Mouse (Mus musculus) spleen, postnatal 4 days (tissue): ENCODE data around the gene Abca12.

Experiments
- DNase-seq, 2 experiments: peaks; one replicate each; pipeline ENCODE4 v3.0.0; 2022; ENCODE audit warnings: low spot score in 2 of 2

The Abca12 gene

GRCm38 (mm10) chr1:71338548-71339340 is 76.0 kb downstream of the Abca12 start:
- no peak for DNase-seq

GRCm38 (mm10) chr1:71330349-71330748 is 84.4 kb downstream of the Abca12 start:
- no peak for DNase-seq

- no peak for DNase-seq
These were observed 102.5 kb downstream of the Abca12 start for GRCm38 (mm10) chr1:71312171-71312570.

- DNase-seq, result no peak
These were observed 104.1 kb downstream of the Abca12 start for GRCm38 (mm10) chr1:71310614-71311013.

GRCm38 (mm10) chr1:71307362-71307761 is 107.3 kb downstream of the Abca12 start:
- no peak for DNase-seq

- DNase-seq, result no peak
These were observed 108.5 kb downstream of the Abca12 start for GRCm38 (mm10) chr1:71306196-71306595.

GRCm38 (mm10) chr1:71304588-71304987 is 110.1 kb downstream of the Abca12 start:
- no peak for DNase-seq

GRCm38 (mm10) chr1:71297021-71297420 is 117.7 kb downstream of the Abca12 start:
- no peak for DNase-seq

- DNase-seq, result no peak
These were observed 118.1 kb downstream of the Abca12 start for GRCm38 (mm10) chr1:71296585-71296984.

GRCm38 (mm10) chr1:71291917-71292316 is 122.8 kb downstream of the Abca12 start:
- DNase-seq, result no peak

- peak; percentile 22 to 71 for DNase-seq
These were observed 125.2 kb downstream of the Abca12 start for GRCm38 (mm10) chr1:71289511-71289910.

GRCm38 (mm10) chr1:71276940-71277339 is 137.8 kb downstream of the Abca12 start:
- DNase-seq, result no peak

- no peak for DNase-seq
These were observed 142.2 kb downstream of the Abca12 start for GRCm38 (mm10) chr1:71272550-71272949.

GRCm38 (mm10) chr1:71272077-71272476 is 142.6 kb downstream of the Abca12 start:
- DNase-seq, result no peak

- DNase-seq, result no peak
These were observed 144.6 kb downstream of the Abca12 start for GRCm38 (mm10) chr1:71270083-71270482.

GRCm38 (mm10) chr1:71266630-71267029 is 148.1 kb downstream of the Abca12 start:
- no peak for DNase-seq

- DNase-seq, result no peak
These were observed 151.2 kb downstream of the Abca12 start for GRCm38 (mm10) chr1:71263532-71263931.

GRCm38 (mm10) chr1:71244647-71245046 is 170.1 kb downstream of the Abca12 start:
- DNase-seq, result no peak

- DNase-seq, result no peak
These were observed 173.3 kb downstream of the Abca12 start for GRCm38 (mm10) chr1:71241396-71241795.

- DNase-seq, result no peak
These were observed 175.1 kb downstream of the Abca12 start for GRCm38 (mm10) chr1:71239586-71239985.

- no peak for DNase-seq
These were observed 179.4 kb downstream of the Abca12 start for GRCm38 (mm10) chr1:71235335-71235734.

- no peak for DNase-seq
These were observed 183.5 kb downstream of the Abca12 start for GRCm38 (mm10) chr1:71231211-71231610.

- DNase-seq, result no peak
These were observed 211.1 kb downstream of the Abca12 start for GRCm38 (mm10) chr1:71203581-71203980.

- DNase-seq, result no peak
These were observed 218.5 kb downstream of the Abca12 start for GRCm38 (mm10) chr1:71196191-71196590.
